Mouse (Mus musculus): ENCODE measurements around the gene Dut.

- TF ChIP-seq USF1 (IDR thresholded peaks at IDR 0.05; ENCODE audit: low read depth) (no peak), FOSL1 (IDR thresholded peaks at IDR 0.05; ENCODE audit: insufficient read depth, low read length, poor library complexity, severe bottlenecking) (no peak), MAX (IDR thresholded peaks at IDR 0.05) (no peak)
Measured at GRCm38 (mm10) chr2:125233537-125233936, 13.5 kb upstream of the Dut start.

All from C2C12 (cell line).